Mouse (Mus musculus): ENCODE measurements at regions not wholly inside any gene's neighbourhood (a gene's known extent, or its start where the extent isn't known, plus 50 kb on each side); places are given as distances from the start of the nearest gene placed in this dataset.

DNA sequence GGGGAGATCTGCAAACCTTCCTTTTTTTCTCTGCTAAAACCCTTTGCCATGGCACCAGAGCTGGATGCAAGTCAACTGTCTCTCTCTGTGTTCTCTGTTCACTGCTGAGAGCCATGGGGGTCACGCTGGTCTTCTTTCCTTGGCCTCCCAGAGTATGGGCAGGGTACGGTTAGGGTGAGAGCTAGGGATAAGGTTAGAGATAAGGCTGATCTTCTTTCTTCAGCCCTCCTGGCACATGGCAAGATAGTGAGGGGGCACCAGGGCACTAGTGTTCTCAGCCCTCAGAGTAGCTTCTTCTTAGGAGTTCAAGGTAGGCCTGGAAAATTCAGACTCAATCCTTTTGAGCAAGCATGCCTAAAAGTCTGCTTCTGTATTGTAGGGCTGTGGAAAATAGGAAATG is 196.1 kb downstream of the Tm2d1 start:
- TF ChIP-seq POLR2A (IDR thresholded peaks at IDR 0.05; ENCODE audit: low read depth, low read length), result no peak
- no peak for TF ChIP-seq CTCF (IDR thresholded peaks at IDR 0.05; ENCODE audit: extremely low read depth, insufficient read depth, insufficient read length, insufficient replicate concordance)
